Mouse (Mus musculus) erythroid progenitor cell, adult 5-6 weeks (primary cell): ENCODE data around the gene Adamts20. TPM values are rescaled to one million over a fixed set of nuclear protein-coding genes. Genes with fewer than 3 reads are reported as not detected.
"Not testable (repeated sequence)": the region's sequence is repeated elsewhere in the genome, so short reads cannot be mapped to it uniquely, and the experiment has no call there.

Experiments used
- ATAC-seq: replicated peaks from 2 replicates; pipeline ENCODE4 v1.8.0; 2016; ENCODE audit warnings: moderate number of reproducible peaks, mild to moderate bottlenecking, moderate TSS enrichment, inconsistent platforms; ENCODE audit not compliant: poor library complexity, low FRiP score, severe bottlenecking
- total RNA-seq, 2 experiments: library from RNA; stranded (forward) in 1 of 2; stranded (reverse) in 1 of 2; fragments of 150-400 nt in 1 of 2; fragments of 186-747, 209-891 nt in 1 of 2; gene quantifications; 2 replicates each; pipeline versions ENCODE4 v1.2.3 to v1.2.4; 2015 to 2017; ENCODE audit warnings: low replicate concordance in 2 of 2

Gene Adamts20
- total RNA-seq, 2 experiments from 2014 or later = not detected

DNA sequence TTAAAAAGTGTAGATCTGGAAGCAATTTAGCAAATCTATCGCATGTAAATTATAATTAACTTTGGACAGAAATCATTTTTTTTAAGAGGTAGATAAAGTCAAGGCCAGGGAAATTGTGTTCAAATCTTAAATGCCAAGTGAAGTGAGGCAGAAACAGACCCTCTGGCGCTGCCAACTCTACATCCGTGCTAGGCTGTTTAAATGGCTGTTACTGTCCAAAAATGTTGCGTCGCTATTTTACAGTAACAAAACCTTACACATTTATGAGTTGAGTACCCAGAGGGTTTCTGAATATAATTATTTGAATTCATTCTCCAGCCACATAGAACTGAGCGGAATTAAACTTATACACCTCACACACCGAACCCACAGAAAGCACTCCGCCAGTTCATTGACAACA lies 13.6 kb downstream of the Adamts20 start:
- ATAC-seq = no peak

DNA sequence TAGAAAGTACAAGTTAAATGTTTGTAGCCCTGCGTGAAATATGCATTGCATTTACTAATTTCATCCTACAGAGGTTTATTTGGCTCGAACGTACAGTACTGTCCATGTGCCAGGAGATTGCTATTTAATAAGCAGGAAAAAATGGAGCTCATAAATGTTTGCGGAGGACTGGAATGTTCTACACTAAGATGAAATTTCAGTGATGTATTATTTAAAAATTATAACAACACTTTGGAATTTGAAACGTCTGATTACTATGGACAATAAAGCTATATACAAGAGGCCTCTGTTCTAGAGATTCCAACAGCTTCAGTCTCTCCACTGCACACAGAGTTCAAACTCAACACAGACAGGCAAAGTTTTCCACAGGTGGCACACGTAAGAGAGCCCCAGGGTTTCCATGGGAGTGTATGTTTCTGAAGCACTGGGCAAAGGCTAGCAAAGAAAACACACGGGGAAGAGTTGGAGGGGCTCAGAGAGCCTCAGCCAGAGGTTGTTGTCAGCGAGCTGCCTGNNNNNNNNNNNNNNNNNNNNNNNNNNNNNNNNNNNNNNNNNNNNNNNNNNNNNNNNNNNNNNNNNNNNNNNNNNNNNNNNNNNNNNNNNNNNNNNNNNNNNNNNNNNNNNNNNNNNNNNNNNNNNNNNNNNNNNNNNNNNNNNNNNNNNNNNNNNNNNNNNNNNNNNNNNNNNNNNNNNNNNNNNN lies 20.6 kb downstream of the Adamts20 start:
- ATAC-seq = no peak

DNA sequence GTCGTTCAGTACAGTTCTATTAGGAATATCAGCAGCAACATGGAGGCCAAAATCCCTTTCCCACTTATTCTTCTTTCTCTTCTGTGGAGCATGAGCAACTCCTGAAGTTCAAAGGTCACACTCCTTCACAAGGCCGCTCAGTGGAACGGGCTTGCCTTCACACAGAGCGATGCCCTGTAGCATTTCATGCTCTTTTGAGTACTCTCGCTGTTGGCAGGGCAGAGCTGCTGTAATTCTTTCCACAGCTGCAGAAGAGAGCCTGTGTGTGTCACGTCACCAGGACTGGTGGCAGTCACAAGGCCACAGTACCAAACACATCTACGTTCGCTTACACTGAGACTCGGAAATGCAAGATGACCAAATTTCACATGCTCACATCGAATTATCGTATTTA lies 21.2 kb downstream of the Adamts20 start:
- ATAC-seq = no peak

DNA sequence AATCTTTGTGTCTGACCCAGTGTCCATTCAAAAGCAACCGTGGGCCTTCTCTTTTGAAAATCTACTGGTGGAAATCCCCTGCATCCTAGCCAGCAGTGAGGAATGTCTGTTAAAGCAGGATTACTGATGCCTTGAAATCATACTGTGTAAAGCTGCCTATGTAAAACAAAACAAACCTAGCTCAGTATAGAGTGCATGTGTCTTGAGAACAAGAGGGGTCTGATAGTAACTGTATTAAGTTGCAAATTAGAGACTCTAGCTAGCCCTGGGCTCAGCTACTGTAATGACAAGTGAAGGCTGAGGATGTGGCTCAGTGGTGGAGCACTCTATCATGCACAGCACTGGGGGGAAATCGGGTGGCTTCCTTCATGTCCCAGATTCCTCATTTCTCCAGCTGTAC lies 22.2 kb downstream of the Adamts20 start:
- no peak for ATAC-seq

DNA sequence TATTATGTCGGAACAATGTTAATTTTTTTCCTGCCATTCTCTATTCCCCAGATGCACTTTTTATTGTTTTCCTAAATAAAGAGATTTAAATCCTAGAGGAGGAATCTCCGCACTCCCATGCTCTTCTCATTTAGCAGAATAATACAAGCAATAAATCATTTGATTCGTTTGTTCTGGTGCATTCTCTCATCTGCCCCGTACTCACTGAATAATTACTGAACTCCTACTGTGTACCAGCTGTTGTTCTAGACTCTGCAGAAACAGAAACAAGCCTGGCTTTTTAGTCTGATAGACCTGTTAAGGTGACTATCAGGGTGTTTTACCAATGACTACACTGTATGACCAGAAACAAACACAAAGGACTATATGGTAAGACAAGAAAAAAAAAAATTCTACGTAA lies 29.7 kb downstream of the Adamts20 start:
- no peak for ATAC-seq

DNA sequence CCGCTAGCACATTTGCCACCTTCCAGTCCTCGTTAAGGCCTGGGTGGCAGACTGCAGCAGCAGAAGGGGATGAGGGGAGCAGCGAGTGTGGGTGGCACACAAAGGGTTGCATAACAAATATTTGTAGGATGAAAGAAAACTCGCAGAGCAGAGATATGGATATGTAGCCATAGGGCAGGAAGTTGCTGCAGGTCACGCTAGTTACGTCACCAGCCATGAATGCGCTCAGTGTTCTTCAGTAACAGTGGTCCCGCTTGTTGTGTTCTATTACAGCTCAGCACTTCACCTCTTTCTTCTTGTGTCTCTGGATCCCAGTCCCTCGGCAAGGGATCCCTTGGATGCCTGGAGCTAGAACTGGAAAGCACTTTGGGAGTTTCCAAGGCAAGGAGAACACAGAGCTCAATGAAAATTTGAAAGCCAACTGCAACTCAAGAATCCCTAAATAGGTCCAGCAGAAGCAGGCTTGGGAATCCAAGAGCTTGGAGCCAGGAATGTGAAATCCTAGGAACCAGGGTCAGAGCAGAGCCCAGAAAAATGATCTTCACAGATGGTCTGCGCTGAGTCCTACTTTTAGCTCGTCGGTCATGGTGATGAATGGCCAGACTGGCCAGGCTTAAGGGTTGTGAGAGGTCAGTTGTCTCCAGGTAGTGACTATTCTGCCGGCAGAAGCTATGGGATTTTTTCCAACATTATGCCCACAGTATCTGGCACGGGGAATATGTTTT lies 34.4 kb downstream of the Adamts20 start:
- ATAC-seq = no peak

DNA sequence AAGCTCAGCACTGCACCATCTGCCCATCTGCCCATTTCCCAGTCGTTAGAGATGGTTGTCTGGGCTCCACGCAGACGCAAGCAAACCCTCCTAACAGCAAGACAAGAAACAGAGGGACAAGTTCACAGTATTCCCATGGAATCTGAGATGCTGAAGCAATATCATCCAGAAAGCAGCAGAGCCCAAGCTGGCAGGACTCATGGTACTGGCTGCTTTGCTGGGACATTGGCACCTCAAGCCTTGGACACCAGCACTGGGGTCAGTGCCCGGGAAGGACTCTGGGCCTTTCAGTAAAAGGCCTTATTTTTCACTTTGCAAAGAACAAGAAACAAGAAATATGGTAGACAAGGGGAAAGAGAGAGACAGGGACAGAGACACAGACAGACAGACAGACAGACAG lies 36.5 kb downstream of the Adamts20 start:
- no peak for ATAC-seq

DNA sequence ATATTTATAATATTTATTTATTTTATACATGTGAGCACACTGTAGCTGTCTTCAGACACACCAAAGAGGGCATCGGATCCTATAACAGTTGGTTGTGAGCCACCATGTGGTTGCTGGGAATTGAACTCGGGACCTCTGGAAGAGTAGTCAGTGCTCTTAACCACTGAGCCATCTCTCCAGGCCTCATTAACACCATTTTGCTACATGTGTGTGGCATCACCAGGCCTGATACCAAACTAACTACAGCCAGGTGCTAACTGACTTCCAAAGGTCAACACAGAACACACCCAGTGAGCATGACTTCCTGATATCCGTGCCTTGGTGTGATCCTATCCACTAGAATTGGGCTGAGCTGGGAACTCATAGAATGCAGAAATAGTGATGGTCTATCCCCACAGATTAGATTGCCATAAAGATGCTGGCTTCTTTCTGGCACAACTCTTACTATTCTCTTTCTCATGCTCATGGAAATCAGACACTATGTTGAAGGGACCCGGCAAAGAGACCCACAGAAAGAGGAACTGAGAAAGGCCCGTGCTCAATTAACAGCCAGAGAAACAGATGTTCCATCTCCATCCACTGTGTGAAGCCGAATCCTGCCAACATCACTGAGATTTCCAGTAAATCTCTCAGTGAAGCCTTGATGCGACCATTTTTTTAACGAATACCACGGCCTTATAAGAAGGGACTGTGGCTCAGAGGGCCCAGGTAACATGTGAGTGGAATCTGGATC lies 37.6 kb downstream of the Adamts20 start:
- no peak for ATAC-seq

DNA sequence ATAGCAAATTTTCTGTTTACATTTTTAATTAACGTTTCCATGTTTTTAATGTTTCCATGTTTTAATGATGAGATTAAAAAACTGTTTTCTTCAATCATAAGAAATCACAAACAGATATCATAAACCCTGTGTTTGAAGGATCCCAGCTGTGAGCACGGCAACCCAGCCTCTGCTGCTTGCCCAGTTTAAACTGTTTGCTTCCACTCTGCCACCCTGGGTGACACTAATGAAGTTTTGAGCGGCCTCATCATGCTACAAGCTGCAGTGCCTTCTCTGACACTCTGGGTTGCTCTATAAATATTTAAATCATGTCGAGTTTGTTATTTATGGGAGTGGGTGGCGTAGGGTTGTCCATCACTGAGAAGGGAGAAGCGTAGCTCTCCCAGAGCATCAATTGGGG lies 44.7 kb downstream of the Adamts20 start:
- ATAC-seq = no peak

DNA sequence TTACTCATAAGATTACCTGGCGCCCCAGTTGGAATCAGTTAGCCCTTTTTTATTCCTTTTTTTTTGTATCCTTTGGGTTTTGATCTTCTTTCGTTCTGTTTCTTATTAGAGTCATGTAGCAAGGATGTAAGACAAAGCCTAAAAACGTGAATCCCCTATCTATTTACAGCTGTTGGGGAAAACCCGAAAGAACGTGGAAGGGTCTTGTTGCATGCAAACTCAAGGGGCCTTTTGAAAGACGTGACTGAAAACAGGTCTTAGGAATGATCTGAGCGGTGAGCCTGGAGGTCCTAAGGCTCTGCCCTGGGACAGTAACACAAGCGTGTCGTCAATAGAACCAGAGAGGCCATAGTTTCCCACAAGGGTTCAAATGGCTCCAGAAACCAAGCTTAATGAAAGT lies 46.1 kb downstream of the Adamts20 start:
- ATAC-seq = no peak

DNA sequence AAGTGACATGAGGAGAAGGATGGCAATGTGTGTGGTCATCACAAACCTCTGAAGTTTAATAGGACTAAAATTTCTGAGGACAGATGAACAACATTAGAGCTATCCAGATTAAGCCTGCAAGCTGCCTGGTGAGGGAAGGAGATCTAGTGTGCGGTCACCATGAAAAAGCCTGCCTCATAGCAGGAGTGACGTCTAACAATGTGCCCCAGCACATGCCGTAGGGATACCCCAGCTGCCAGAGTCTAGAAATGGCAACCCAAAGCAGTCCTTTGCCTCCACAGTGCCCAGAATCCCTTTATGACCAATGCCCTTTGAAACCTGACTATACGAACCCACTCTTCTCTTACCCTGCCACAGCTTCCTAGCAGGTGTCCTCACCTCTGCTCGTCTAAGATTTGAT lies 46.8 kb downstream of the Adamts20 start:
- no peak for ATAC-seq

DNA sequence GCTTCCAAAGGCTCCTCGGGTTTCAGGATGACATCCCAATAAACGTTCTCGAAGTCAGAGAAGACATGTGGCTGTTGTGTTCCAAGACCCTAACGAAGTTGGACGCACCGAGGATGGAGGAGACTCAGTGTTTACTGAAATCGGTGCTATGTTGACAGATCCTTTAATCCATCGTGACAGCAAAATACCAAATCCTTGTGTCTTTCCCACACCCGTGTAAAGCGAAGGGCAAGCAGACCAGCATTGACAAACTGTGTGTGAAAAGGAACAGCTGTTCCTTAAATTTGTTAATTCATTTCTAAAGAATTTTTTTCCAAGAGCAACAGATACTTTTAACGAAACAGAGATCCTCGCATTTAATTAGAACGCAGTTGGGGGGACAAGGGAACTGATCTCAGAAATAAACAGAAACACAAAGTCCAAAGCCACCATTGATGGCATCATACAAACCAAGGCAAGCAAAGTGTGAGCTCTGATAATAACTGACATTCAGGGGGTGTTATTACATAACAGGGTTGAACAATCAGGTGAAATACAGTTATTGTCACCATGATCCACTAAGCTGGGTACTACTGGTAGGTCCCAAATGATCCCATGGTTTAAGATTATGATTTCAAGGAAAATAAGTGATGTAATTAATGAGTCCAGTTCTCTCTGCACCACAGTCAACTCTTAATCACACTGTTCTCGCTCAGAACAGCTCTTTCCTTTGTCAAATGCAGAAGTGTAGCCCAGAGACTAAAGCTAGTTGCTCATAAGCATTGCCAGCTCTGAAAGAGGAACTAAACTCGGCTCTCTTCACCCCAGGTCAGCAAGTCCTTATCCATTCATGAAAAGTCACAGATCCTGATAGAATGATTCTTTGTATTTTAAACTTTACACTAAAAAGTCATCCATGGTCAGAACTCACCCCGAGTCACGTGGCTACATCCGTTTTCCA lies 47.7 kb downstream of the Adamts20 start:
- ATAC-seq = no peak

DNA sequence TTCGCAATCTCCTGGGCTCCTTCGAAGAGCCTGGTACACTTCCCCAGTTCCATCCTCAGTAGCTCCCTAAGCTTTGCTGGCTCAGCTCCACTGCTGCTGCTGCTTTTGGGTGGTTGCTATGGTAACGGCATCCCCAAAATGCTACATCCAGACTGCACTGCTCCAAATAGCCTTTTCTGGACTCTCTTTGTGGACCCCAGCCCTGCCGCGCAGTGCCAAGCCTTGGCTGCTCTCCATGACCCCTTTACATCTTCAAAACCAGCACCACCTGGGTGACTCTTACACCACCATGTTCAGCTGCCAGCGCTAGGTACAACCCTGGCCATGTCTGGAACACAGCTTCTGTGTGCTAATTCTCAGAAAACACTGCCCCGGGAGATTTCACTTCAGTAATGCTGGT lies 55.4 kb downstream of the Adamts20 start:
- no peak for ATAC-seq

DNA sequence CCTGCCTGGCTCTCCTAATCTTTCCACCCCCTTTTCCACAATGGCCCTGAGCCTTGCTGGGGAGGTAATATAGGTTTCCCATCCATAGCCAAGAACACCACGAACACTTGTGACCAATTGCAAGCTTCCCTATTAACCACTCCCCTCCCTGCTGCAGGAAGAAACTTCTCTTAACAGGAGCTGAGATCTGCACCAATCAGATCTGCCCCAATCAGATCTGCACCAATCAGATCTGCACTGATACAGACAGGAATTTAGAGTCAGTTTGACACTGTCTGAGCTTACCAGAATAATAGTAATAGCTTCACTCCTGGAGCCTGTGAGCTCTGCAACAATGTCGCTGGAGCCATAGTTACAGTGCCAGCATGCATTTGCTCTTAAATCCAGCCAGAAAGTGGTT lies 58.9 kb downstream of the Adamts20 start:
- ATAC-seq = no peak

DNA sequence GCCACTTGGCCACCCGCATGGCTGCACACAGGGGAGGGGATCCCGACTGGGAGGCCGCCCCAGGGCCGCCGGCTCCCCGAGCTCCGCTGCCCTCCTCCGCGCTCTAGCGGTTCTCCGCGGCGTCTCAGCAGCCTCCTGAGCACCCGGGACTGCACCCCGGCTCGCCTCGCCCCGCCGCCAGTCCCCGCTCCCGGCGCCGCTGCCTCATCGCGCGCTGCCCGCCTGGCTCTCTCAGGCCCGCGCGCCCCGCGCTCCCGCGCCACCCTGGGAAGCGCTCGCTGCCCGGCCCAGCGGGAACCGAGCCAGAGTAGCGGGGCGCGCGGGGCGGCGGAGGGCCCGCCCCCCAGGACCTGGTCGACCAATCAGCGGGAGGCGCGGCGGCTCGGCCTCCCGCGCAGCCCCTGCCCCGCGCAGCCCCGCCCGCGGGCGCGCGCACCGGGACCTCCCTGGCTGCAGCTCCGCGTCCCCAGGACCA lies 61.1 kb downstream of the Adamts20 start:
- ATAC-seq = no peak

DNA sequence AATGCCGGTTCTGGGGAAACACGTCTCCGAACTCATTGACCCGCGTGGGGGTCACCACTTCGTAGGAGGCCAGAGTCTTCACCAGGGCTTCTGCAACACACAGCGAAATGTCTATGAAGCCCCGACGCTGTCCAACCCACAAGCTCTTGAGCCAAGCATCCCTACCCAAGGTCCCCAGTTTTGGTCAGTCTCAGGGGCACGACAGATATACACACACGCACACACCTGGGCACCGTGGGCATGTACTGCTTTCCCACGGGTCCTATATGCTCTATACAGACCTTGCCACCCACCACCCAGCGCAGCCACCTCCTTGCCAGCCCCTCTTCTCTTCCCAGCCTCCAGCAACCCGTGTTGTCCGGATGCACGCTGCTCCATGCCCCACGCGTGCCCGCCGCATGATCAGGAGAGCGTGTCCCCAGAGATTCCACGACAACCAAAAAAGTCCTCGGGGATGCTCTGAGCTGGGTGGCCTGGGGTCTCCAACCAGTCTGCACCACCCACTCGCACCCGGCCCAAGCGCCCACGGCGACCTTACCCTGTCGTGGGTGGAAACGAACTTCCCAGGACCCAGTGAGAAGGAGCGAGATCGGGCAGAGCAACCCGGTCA lies 61.7 kb downstream of the Adamts20 start:
- ATAC-seq = peak; percentile 34; the same call in 1 of the 2 replicates

DNA sequence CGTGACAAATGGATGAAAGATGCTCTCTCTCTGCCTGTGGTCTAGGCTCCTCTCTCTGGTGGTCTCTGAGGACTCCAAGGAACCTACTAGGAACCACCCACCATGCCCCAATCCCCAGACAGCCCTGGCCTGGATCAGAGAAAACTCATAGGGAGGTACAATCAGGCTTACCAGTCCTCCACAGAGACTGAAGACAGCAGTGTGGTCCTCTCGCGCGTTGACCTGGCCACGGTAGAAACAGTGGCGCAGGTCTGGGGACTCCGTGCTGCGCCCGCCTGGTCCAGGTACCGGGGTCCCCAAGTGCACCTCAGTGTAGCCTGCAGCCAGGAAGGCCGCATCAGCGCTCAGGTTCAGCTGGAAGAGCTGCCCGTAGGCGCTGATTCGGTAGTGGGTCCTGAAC lies 62.2 kb downstream of the Adamts20 start:
- 0 out of 2 replicates have a peak, but pooled peaks have one; percentile 19 for ATAC-seq

DNA sequence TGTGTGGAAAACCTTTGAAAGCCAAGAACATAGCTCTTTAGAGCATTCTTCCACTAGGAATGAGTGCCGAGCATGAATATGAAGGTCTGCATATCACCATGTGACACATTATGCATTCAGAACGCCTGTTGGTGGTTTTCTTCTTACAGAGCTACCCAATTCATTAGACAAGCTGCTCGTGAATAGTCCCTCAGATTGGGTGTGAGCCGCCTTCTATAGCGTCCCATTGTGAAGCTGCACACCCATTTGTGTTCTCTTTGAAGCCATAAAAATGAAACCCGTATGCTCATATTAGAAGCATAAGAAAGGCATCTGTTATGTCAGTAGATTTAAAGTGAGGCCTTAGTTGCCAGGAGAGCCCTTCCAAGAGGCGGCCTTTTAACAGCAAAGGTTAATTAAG lies 72.5 kb downstream of the Adamts20 start:
- no peak for ATAC-seq

DNA sequence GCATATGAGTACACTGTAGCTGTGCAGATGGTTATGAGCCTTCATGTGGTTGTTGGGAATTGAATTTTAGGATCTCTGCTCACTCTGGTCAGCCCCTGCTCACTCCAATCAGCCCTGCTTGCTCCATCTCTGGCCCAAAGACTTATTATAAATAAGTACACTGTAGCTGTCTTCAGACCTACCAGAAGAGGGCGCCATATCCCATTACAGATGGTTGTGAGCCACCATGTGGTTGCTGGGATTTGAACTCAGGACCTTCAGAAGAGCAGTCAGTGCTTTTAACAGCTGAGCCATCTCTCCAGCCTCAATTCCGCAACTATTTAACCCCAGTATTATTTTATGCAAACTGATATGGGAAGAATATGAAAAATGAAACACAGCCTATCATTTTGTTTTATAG lies 75.1 kb downstream of the Adamts20 start:
- ATAC-seq = not testable (repeated sequence)
